Mouse (Mus musculus): ENCODE data around the gene Itpk1.
"Not testable (repeated sequence)": the region's sequence is repeated elsewhere in the genome, so short reads cannot be mapped to it uniquely, and the experiment has no call there.

The Itpk1 gene

DNA sequence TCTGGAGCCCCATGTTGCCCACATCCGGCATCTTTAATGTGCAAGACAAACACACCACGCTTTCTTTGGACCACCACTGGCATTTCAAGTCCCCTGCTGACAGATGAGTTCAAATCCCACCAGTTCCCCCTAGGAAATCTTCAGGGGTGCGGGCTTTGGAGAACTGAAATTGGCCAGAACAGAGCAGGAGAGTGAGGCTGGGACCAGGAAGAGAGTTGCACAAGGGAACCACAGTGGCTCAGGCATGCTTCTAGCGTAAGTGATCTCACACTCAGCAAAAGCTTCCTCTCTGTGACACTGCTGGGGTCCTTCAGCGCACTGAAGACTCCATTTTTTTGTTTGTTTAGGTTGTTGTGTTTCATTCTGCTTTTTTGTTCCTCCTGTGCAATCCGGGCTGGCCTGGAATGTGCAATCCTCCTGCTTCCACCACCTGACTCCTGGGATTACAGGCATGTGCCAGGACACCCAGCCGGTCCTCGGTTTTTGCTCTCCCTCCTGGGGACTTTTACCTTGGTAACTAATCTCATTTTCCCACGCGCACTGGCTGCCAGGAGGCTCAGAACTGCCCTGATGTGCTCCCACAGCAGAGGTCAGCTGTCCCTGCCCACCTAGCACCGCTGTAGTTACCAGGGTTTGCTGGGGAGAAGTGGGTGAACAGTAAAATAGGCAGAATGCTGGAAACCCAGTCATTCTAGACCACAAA is 41.2 kb downstream of the Itpk1 start:
- in situ Hi-C loops (cut with MboI), result no loop called here

DNA sequence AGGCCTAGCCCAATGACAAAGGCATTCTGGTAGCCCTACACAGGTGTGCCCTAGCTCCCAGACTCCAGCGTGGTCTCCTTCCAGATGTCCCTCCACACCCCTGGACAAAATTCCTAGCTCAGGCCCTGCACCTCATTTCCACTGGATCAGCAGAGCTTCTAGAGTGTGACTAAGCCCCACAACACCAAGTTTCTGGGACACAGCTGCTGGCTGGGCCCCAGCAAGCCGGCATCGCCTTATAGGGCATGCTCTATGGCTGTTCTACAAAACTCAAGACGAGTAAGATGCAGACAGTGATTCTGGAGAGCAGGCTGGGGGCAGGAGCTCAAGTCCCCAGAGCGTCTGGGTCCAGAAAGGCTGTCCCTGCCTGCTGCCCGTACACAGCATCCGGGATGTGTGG is 43.0 kb downstream of the Itpk1 start:
- in situ Hi-C loops (cut with MboI), result no loop called here

DNA sequence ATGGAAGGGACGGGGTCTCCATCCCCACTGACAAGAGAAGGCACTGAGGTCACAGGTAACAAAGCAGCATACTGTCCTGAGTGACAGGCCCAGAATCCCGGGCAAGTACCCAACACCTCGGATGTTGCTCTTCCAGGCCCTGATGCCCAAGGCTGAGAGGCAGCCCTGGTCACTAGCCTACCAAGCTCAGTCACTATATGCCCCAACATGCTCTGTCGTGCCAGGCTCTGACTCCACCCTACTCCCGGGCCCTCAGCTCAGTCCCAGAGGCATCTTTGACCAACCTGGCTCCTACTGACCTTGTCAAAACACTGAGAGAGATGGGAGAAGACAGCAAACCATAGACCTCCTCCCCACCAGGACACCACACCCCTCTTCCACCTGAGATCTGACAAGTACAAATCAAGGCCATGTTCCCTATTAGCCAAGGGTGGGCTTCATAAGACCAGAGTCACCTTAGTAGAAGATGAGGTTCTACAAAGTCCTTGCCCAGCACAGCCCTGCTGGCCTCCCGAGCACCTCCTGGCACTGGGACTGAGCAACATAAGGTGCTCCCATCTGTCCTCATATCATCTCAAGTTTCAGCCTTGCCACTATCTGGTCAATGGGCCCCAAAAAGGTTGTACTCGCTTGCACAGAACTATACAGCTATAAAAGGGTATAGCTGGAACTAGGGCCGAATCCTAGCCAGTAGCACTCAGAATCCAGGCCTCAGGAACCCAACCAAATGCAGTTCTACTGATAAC is 43.7 kb downstream of the Itpk1 start:
- in situ Hi-C loops (cut with MboI), result no loop called here

DNA sequence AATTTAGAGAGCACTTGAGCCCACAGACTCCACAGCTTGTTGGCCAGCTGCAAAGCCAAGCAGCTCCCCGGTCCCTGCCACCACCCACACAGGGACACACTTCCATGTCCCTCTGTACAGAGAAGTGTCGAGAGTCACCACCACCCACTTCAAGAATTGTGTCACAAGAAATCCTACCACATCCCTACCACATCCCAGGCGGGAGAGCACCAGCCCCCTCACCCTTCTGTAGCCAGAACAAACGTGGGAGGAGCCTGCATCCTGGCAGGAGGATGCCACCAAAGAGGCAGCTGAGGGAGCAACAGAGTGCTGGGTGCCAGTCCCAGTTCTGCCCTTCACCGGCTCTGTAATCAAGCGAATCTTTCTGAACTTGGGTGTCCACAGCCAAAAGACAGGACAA is 51.7 kb downstream of the Itpk1 start:
- in situ Hi-C loops (cut with MboI), result no loop called here

- in situ Hi-C loops (cut with MboI), result no loop called here
Measured at GRCm38 (mm10) chr12:102652420-102652819, 52.3 kb downstream of the Itpk1 start.

- in situ Hi-C loops (cut with MboI), result no loop called here
Measured at GRCm38 (mm10) chr12:102651871-102652270, 52.9 kb downstream of the Itpk1 start.

GRCm38 (mm10) chr12:102651401-102651800 is 53.3 kb downstream of the Itpk1 start:
- in situ Hi-C loops (cut with MboI), result no loop called here

DNA sequence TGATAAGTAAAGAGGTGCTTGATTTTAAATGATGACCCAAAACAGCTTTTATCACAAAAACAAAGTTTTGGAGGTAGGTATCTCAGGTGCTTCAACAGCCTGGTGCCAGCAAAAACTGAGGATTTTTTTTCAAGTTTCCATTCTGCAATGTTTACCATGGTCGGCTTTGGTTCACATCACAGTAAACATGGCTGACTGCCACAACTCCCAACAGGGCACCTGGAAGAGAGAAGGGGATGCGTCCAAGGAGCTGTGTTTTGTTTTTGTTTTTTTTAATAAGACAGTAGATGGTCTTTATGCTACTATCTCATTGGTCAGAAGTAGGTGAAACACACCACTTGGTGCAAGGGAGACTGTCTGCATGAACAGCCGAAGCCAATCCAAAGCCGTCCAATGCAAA is 54.1 kb downstream of the Itpk1 start:
- in situ Hi-C loops (cut with MboI), result no loop called here

- in situ Hi-C loops (cut with MboI), result no loop called here
Measured at GRCm38 (mm10) chr12:102647839-102648564, 56.7 kb downstream of the Itpk1 start.

- in situ Hi-C loops (cut with MboI), result no loop called here
Measured at GRCm38 (mm10) chr12:102646586-102647260, 58.0 kb downstream of the Itpk1 start.

- in situ Hi-C loops (cut with MboI), result no loop called here
Measured at GRCm38 (mm10) chr12:102645911-102646585, 58.7 kb downstream of the Itpk1 start.

GRCm38 (mm10) chr12:102643316-102643715 is 61.4 kb downstream of the Itpk1 start:
- in situ Hi-C loops (cut with MboI), result no loop called here

DNA sequence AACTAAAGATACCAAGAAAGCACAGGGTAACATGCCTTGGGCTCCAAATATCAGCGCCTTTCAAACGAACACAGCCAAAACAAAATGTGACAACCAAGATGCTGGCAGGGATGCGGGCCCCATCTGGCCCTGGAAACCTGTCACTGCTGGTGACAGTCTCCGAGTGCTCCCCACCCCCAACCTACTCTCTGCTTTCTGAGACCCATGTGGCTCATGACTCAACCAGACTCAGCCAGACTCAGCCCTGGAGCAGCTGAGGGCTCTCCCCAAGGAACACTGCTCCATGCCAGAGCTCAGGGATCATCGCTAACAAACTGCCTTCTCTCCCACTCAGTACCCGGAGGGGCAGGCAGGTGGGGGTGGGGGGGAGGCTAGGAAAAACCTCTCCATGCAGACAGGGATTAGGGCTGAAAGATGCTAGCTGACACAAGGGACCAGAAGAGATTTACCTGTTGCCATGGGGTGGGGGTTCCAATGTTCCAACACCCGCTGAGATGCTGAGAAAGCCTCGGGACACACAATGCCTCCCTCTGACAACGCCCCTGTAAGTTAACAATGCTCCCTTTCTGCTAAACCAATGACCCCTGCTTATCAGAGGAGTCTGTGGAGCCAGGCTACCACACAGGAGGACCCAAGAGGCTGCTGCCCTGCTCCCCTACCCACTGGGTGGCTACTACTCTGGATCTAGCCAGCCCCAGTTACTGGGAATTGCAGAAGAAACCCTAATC is 64.1 kb downstream of the Itpk1 start:
- in situ Hi-C loops (cut with MboI), result no loop called here

- in situ Hi-C loops (cut with MboI), result no loop called here
Measured at GRCm38 (mm10) chr12:102638878-102639277, 65.9 kb downstream of the Itpk1 start.

GRCm38 (mm10) chr12:102637235-102637634 is 67.5 kb downstream of the Itpk1 start:
- in situ Hi-C loops (cut with MboI), result no loop called here

DNA sequence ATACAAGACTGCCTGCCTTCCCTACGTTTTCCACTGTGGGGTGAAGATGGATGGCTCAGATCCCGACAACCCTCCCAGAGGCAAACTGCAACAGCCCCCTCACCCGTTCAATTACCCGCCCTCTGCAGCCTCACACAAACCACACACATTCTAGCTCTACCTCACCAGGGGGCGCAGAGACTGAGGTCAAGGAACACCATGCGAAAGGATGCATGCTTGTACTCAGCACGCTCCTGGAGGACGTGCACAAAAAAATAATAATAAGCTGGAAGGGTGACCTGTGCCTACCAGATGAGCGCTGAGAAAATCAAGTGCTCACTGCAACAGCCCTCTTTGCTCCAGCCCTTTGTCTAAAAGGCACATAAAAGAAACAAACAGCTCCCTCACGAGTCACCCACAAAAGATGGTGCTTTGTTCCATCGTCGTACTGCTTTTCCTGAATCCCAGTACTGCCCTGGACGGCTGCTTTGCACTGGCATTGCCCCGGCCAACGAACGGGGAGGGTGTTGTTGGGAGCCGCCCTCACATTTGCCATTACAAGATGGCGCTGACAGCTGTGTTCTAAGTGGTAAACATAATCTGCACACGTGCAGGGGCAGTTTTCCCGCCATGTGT is 70.2 kb downstream of the Itpk1 start:
- in situ Hi-C loops (cut with MboI), result no loop called here

- in situ Hi-C loops (cut with MboI), result no loop called here
Measured at GRCm38 (mm10) chr12:102633083-102633501, 71.6 kb downstream of the Itpk1 start.

DNA sequence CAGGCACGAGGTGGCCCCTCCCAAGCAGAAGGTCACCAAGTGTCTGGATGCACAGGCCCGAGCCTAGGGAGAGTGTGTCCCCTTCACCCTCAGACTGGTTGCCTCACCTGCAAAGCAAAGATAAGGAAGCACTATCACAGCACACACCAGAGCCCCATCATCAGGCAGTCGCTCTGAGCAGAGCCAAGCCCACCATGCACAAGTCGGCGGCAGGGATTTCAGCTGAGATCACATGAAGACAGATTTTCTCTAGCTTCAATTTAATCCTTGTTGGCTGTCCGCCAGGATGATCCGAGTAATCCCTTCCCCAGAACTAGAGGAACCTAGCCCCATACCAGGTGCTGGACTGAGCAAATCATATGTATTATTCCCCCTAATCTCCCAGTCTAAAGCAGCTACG is 73.0 kb downstream of the Itpk1 start:
- in situ Hi-C loops (cut with MboI), result no loop called here

GRCm38 (mm10) chr12:102630471-102630870 is 74.3 kb downstream of the Itpk1 start:
- in situ Hi-C loops (cut with MboI), result not testable (repeated sequence)

- in situ Hi-C loops (cut with MboI), result no loop called here
Measured at GRCm38 (mm10) chr12:102628221-102628620, 76.5 kb downstream of the Itpk1 start.

All from mature B cell (primary cell).